Mouse (Mus musculus) brown adipose tissue, adult 24 weeks (tissue): Measurements from ENCODE around the gene Gnat2. TPM values are rescaled to one million over a fixed set of nuclear protein-coding genes. Genes with fewer than 3 reads are reported as not detected.

Experiments used
- H3K27ac ChIP-seq: fragments of 200-500 bp; replicated peaks from 2 replicates; pipeline ENCODE4 v1.5.1; 2012; ENCODE audit warnings: low read depth, mild to moderate bottlenecking, low read length
- H3K4me1 ChIP-seq: fragments of 200-500 bp; 2 replicates; pipeline ENCODE4 v1.6.1; 2012; ENCODE audit warnings: low read length, mixed read lengths; ENCODE audit not compliant: control insufficient read depth, insufficient read depth, insufficient read length
- H3K4me3 ChIP-seq: fragments of 200-500 bp; 2 replicates; pipeline ENCODE4 v1.5.1; 2012; ENCODE audit warnings: low read depth, mild to moderate bottlenecking, low read length, moderate library complexity; ENCODE audit not compliant: insufficient read depth
- polyA plus RNA-seq: library from polyadenylated mRNA; stranded (reverse); fragments of >200 nt; gene quantifications from 2 replicates; pipeline ENCODE4 v1.2.4, GENCODE M21; 2012; ENCODE audit not compliant: missing spikeins, insufficient read depth, insufficient read length

Gene Gnat2
- polyA plus RNA-seq, 1 experiment = not detected

DNA sequence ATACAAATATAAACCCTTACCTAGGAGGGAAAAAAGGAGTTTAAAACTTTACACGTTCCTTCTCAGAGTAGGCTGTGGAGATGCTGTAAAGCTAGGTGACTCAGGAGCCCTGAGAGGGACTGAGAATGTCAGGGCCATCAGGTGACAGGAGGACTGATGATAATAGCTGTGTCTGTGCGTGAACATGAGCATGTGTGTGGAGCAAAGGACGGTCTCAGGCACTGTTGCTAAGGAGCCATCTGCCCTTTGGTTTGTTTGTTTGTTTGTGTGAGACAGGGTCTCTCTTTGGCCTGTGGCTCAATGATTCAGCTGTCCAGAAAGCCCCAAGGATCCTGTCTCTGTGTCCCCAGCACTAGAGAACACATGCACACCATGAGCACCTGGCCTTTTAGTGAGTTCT is 28.5 kb downstream of the Gnat2 start:
- no peak overlapping the region for H3K4me3 ChIP-seq
- no peak overlapping the region for H3K27ac ChIP-seq
- H3K4me1 ChIP-seq = no peaks in the 10 kb centered on the region

DNA sequence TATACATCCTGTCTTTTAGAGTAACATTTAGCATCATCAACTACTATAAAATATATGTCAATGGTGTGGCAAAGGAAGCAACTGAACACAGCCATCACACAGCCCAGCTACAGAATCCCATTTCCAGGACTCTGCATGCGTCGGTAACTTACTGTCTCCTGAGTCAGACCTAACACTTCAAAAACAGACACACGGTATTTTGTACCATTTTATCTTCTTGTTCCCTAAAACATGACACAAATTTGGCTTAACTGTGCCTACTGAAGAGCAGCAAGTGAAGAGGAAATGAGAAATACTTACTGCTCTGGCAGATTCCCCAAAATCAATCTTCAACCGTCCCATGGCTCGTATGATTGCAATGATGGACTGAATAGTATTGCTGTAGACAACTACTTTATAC is 30.7 kb downstream of the Gnat2 start:
- Histone ChIP-seq H3K4me1 (no peaks in the 10 kb centered on the region), H3K27ac (no peak overlapping the region), H3K4me3 (no peak overlapping the region)

DNA sequence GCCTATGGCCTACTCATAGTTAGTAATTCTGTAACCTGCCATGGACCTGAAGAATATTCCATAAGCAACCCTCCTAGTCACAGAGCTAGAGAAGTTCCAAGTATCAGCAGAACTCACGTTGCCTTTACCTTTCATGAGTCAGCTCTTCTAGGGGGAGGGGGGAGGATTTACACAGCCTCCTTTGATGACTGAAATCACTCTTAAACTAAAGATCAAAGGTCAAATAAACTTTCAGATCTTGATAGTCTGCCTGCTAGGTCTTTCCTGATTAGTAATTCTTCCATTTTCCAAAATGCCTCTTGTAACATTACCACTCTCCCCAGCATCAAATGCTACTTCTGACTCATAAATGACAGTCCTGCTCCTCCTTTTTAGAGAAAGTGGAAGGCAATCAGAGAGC is 31.5 kb downstream of the Gnat2 start:
- Histone ChIP-seq H3K4me1 (no peaks in the 10 kb centered on the region), H3K4me3 (no peak overlapping the region), H3K27ac (no peak overlapping the region)

DNA sequence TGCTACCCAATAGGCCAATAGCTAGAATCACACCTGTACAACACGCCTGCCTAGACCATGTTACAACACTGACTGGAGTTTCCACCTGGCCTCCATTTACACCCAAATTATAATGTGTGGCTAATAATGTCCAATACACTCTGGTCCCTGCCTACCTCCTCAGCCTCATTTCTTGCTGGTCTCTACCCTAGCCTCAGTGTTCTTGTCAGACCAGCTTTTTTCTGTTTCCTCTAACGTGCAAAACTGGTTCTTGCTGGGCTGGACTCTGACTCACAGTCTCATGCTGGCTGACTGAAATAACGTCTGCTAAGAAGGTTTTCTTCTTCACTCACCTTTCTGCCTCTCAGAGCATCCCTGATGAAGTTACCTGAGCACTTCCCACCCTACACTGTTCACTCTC is 33.7 kb downstream of the Gnat2 start:
- H3K4me1 ChIP-seq = no peaks in the 10 kb centered on the region
- H3K27ac ChIP-seq = no peak overlapping the region
- no peak overlapping the region for H3K4me3 ChIP-seq

DNA sequence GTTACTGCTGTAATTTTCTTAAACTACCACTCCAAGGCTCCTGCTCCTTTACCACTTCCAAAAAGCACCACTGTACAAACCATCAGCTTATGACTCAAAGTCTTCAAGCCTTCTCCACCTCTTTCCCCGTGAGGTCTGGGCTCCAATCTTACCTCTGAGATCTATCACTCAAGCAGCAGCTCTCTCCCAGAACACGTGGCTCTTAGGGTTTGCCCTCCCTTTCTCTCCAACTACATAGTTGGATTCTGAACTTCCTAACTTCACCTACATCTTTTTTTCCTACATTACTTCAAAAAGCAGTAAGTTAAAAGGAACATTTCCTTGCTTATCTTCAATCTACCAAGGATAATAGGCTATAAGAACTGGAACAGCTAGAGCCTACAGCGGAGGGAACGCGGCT is 35.9 kb downstream of the Gnat2 start:
- no peak overlapping the region for H3K27ac ChIP-seq
- H3K4me3 ChIP-seq = no peak overlapping the region
- peaks cover 2% of the 10 kb centered on the region for H3K4me1 ChIP-seq

DNA sequence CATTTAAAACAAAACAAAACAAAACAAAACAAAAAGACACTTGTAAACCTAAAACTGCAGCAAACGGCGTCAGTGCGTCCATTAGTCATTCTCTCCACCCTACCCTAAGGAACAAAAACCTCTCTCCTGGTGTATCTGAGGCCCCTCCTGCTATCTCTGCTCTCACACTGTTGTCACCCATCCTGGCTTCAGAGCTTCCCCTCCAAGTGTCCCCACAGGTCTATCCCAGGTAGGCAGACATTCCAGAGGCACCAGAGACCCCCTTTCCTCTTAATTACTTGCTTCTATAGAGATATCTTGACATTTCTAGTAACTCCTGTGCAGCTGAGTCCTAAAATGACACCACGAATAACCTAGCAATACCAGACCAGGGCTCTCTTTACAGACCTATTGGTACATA is 36.8 kb downstream of the Gnat2 start:
- Histone ChIP-seq H3K4me1 (peaks cover 2% of the 10 kb centered on the region), H3K4me3 (no peak overlapping the region), H3K27ac (no peak overlapping the region)

DNA sequence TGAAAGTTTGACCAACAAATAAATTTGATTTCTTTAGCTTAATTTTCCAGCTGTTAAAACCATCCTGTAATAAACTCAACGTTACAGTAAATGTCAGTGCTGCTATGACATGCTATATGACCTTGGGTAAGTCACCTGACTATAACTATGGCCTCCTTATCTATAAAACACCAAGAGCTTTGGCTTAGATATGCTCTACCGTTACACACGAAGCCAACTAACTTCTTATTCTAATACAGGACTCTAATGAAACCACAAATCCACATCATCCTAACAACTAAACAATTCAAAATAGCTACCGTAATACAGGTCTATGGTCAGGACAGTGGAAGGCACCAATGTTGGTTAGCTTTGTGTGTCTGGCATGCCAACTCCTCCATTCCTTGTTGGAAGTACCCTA is 37.2 kb downstream of the Gnat2 start:
- Histone ChIP-seq H3K4me3 (no peak overlapping the region), H3K27ac (no peak overlapping the region), H3K4me1 (peaks cover 2% of the 10 kb centered on the region)

DNA sequence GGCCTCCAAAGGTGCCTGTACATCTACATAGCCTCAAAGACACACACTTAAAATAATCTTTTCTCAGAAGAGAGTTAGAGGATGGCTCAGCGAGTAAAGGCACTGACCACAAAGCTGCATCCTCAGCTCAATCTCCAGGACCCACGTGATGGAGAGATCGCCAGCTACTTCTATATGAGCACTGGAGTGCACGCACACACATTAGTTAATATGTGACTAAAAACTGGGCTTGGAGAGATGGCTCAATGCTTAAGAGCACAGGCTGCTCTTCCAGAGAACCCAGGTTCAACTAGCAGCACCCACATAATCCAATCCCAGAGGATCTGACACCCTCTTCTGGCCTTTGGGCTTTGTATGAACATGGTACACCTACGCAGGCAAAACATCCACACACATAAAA is 38.6 kb downstream of the Gnat2 start:
- H3K4me3 ChIP-seq = no peak overlapping the region
- peaks cover 2% of the 10 kb centered on the region for H3K4me1 ChIP-seq
- no peak overlapping the region for H3K27ac ChIP-seq

DNA sequence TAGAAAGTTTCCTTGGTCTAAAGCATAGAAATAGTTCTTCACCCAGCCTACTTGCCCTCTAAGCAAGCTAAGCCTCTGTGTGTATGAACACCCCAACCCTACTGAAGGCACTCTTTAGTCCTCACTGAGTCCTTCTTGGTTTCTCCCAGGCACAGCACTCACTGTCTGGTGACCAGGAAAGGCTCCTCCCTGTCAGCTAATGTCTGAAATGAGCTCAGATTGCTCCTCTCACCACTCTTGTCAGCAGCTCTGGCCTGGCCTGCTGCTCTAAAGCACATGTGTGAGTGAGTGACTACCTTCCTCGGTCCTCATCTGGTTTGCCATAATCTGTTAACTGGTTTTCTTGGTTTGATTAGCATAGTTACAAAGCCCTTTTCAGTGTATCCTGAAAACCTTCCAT is 39.2 kb downstream of the Gnat2 start:
- H3K4me3 ChIP-seq = no peak overlapping the region
- no peak overlapping the region for H3K27ac ChIP-seq
- H3K4me1 ChIP-seq = peaks cover 2% of the 10 kb centered on the region

DNA sequence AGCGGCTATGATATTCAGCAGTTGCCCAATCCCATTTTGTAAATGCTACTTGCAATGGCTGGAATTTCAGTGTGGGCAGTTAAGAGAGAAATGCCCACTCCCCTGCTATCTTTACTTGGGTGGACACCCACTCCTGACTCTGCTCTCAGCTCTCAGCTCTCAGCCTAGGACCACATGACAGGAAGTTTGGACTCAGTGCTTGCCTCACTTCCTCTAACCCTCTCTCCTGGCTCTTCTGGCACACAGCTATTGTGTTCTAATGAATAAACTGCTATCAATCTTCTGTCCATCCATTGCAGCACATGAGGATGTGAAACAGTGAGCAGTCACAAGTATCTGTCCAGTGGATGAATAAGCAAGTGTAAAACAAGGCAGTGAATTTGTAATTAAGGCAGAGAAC is 39.9 kb downstream of the Gnat2 start:
- H3K4me3 ChIP-seq = no peak overlapping the region
- H3K4me1 ChIP-seq = peaks cover 2% of the 10 kb centered on the region
- no peak overlapping the region for H3K27ac ChIP-seq

DNA sequence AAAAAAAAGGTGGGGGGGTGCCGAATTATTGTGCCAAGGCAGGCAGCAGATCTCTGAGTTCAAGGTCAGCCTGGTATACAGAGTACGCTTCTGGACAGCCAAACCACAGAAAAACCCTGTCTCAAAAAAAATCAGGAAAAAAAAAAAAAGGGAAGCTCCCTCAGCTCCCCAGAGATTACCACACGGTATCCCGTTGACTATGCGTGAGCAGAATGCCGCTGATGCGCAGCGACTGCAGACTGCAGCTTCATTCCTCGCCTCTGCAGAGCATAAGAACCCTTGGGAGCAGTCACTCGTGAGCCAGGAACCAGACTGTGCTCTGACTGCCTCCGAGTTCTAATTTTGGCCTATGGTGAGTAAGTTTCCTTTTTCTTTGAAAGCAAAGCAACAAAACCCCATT is 42.1 kb downstream of the Gnat2 start:
- Histone ChIP-seq H3K27ac (no peak overlapping the region), H3K4me3 (no peak overlapping the region), H3K4me1 (peaks cover 6% of the 10 kb centered on the region)

DNA sequence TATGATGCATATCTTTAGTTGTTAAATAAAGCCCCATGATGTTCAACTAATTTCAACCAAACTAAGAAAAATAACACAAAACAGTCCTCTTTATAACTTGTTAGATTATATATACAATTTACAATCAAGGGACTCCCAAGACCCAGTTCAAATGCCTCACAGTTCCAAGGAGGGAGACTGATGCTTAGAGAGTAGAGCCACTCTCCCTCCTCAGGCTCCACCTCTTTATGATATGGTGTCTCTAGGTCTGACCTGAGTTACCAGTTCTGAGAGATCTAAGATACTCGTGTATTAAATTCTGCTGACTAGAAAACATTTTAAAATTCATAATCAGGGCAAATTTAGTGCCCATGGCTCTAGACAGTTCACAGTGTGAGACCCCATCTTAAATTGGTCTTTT is 46.5 kb downstream of the Gnat2 start:
- H3K4me3 ChIP-seq = no peak overlapping the region
- H3K27ac ChIP-seq = no peak overlapping the region
- peaks cover 4% of the 10 kb centered on the region for H3K4me1 ChIP-seq

DNA sequence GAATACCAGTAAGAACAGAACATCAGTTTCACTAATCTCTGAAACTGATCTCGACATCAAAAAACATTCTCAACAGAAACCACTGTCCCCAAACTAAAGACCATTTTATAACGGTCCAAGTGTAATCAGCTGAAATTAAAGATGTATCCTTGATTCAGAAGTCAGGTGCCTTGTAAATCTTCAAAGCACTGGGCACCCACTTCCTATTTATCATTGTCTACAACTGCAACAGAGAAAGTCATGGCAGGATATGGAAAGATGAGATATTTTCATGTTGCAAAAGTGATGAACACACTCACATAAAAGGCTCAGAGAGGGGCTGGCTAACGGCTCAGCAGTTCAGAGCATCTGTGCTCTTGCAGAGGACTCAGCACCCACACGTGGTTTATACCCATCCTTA is 48.2 kb downstream of the Gnat2 start:
- Histone ChIP-seq H3K4me1 (peaks cover 4% of the 10 kb centered on the region), H3K4me3 (no peak overlapping the region), H3K27ac (no peak overlapping the region)

DNA sequence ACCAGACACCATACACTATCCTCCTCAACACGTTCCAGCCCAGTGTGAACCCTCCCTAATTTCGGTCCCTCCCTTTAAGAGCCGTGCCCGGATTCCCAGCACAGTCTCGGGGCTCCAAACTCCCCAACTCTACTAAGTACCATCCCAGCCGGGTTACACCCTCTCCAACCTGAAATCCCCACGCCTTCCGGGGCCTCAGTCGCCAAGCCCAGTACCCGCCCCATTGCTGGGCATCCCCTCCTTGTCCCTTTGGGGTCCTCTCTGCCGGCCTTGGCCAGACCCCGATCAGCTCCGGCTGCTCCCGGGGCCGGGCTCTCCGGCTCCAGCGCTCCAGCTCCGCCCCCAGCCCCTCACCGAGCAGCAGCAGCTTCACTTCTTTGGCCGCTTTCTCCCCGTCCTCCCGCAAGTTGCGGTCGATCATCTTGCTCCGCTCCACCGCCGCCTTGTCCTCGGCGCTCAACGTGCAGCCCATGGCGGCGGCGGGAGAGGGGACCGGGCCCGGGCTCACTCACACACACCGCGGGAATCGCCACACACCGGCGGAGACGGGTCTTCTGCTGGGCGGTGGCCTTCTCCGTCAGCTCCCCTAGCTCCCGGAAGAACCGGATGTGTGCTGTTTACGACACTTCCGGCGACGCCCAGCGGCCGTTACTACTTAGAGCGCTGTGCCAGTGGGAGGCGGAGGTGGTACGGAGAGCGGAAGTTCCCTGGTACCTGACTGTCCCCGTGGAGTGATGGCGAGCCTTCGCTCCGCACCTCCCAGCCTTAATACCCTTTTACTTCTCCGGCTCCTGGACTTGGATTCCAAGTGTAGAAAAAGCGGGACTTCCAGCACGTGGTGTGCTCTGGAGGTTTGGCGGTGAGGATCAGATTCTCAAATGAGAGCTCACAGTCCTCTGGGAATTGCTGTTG is 53.2 kb downstream of the Gnat2 start, which contains the start of gene Gnai3:
Gnai3 (minus strand) TSS at position 613 of the 912 bp plus-strand sequence.
- Histone ChIP-seq H3K27ac (peak within 1 kb of the TSS; percentile 85), H3K4me1 (no peaks in the 10 kb centered on the region), H3K4me3 (peak within 1 kb of the TSS; percentile 96)

DNA sequence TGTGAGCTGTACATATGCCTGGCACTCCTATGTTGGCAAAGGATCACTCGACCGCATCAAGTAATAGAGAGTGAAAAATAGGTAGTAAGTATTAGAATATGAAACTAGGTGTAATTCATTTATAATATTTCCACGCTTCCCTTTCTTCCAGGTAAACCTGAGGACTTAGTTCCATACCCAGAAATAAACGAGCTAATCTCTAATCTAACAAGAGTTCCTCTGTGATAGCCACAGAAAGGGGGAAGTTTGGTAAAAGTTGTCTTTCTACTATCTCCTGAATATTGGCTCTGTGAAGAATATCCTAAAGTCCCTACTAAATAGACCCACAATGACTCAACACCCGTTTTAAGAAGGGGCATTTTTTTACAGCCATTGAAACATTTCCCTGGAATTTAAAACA is 54.1 kb downstream of the Gnat2 start:
- H3K27ac ChIP-seq = 0 out of 2 replicates have a peak overlapping the region, but pooled peaks have one; percentile 26
- H3K4me1 ChIP-seq = no peaks in the 10 kb centered on the region
- peak overlapping the region; percentile 96 for H3K4me3 ChIP-seq
